Mouse (Mus musculus): Measurements from ENCODE around the gene Dgat2. TPM values are rescaled to one million over a fixed set of nuclear protein-coding genes. Genes with fewer than 3 reads are reported as not detected.

Gene Dgat2
- 35.8 TPM for polyA plus RNA-seq (2014; fragmentation: Illumina TruSeq; extraction: RNeasy Lipid Tissue Mini Kit (QIAGEN cat#74804); ENCODE audit: low read depth, low replicate concordance)

GRCm38 (mm10) chr7:99182432-99183172 is at the start of gene Dgat2:
Dgat2 (minus strand) TSS chr7:99182719.

GRCm38 (mm10) chr7:99140984-99141918 is 41.3 kb downstream of the Dgat2 start, which contains the start of gene Uvrag:
Uvrag (minus strand) TSS chr7:99141141.

Other genes with a start within 250 kb of the Dgat2 start
- gene Uvrag, start 41.6 kb downstream of the Dgat2 start, polyA plus RNA-seq (2014; fragmentation: Illumina TruSeq; extraction: RNeasy Lipid Tissue Mini Kit (QIAGEN cat#74804); ENCODE audit: low read depth, low replicate concordance) = 15.5 TPM
- gene Mogat2, start 55.9 kb upstream of the Dgat2 start, polyA plus RNA-seq (2014; fragmentation: Illumina TruSeq; extraction: RNeasy Lipid Tissue Mini Kit (QIAGEN cat#74804); ENCODE audit: low read depth, low replicate concordance) = not detected
- gene Map6, start 84.7 kb upstream of the Dgat2 start, polyA plus RNA-seq (2014; fragmentation: Illumina TruSeq; extraction: RNeasy Lipid Tissue Mini Kit (QIAGEN cat#74804); ENCODE audit: low read depth, low replicate concordance) = 0.82 TPM
- 70.7 TPM for gene Serpinh1, start 170.5 kb upstream of the Dgat2 start, polyA plus RNA-seq (2014; fragmentation: Illumina TruSeq; extraction: RNeasy Lipid Tissue Mini Kit (QIAGEN cat#74804); ENCODE audit: low read depth, low replicate concordance)
- 0.17 TPM for gene Gdpd5, start 198.7 kb upstream of the Dgat2 start, polyA plus RNA-seq (2014; fragmentation: Illumina TruSeq; extraction: RNeasy Lipid Tissue Mini Kit (QIAGEN cat#74804); ENCODE audit: low read depth, low replicate concordance)